Mouse (Mus musculus) olfactory bulb, adult 2 months (tissue): ENCODE data around the gene Sorbs2. TPM values are rescaled to one million over a fixed set of nuclear protein-coding genes. Genes with fewer than 3 reads are reported as not detected.
A peak's percentile ranks its signal among the peaks of the same experiment; 100 is the strongest.

ENCODE experiments used
- H3K27ac ChIP-seq: fragments of 200-500 bp; 2 replicates; pipeline ENCODE4 v1.5.1; 2012; ENCODE audit warnings: low read depth, low read length; ENCODE audit not compliant: insufficient read depth
- H3K4me1 ChIP-seq: fragments of 200-500 bp; 2 replicates; pipeline ENCODE4 v1.6.1; 2012; ENCODE audit warnings: low read length; ENCODE audit not compliant: control insufficient read depth, insufficient read depth
- H3K4me3 ChIP-seq: fragments of 200-500 bp; 2 replicates; pipeline ENCODE4 v1.5.1; 2012; ENCODE audit warnings: mild to moderate bottlenecking, low read depth, low read length, moderate library complexity; ENCODE audit not compliant: insufficient read depth
- CTCF ChIP-seq: fragments of 200-500 bp; IDR thresholded peaks from 2 replicates; pipeline ENCODE4 v1.5.1; 2012; ENCODE audit warnings: low read depth, mild to moderate bottlenecking, low read length, moderate library complexity; ENCODE audit not compliant: insufficient read depth
- POLR2A ChIP-seq: fragments of 200-500 bp; IDR thresholded peaks from 2 replicates; pipeline ENCODE4 v1.6.1; 2012; ENCODE audit warnings: mild to moderate bottlenecking, low read depth, low read length, moderate library complexity; ENCODE audit not compliant: insufficient read depth
- WGBS: fragments of 180-500 bp; shearing (Covaris S2); methylation state at CpG from one replicate; pipeline ENCODE4 v1.1.7; 2018; 5-methylcytosine and 5-hydroxymethylcytosine counted together
- polyA plus RNA-seq: library from polyadenylated mRNA; stranded (reverse); fragments of >200 nt; gene quantifications from 2 replicates; pipeline ENCODE4 v1.2.4, GENCODE M21; 2012; ENCODE audit warnings: low replicate concordance; ENCODE audit not compliant: missing spikeins, insufficient read depth, insufficient read length

The Sorbs2 gene
- polyA plus RNA-seq, 1 experiment: not detected

DNA sequence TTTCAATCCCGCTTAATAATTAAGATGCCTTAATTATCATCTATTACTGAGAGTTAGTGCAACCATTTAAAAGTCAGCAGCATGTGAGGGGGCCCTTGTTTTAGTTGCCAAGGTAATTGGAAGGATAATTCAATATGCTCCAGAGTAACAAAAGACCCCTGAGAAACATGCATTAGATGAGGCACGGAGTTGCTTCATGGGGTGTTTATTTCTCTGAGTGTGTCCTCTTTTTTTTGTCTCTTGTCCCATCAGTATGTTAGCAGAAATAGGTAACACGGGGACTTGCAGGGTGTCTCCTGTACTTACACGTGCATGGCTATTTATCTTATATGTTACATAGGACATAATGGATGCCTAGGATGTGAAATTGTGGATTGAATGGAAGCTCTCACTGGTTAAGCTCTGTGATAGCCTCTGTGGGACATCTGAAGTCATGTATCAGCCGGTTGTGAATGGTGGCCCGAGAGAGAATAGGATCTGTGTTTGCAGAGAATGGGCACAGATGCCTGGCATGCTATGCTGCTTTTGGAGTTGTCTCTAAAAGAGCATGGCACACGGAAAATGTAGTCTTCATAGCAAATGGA lies 1.0 kb downstream of the Sorbs2 start:
- Histone ChIP-seq H3K27ac (no peak overlapping the region), H3K4me3 (peak overlapping the region; percentile 0; the same call in 1 of the 2 replicates), H3K4me1 (no peaks in the 10 kb centered on the region)
- 7% methylated on average over 7 of the region's 7 CpGs for WGBS
- TF ChIP-seq CTCF (no peak), POLR2A (no peak)

DNA sequence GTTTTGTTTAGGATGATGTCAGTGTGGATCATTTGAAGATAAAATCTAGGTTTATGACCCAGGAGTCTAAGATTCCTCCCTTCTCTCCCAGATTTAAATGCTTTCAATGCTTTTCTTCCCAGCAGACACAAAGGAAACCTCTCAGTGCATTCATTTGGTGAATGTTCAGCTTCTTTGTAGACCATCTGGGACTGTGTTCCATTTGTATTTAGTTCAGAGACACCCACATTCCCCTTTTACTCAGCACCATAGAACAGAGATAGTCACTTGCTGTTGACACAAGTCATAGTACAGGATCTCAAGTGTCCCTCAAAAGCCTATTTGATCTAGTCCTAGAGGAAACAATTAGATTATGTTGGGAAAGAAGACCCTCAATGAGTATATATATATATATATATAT lies 4.8 kb downstream of the Sorbs2 start:
- H3K4me3 ChIP-seq: no peak overlapping the region
- H3K4me1 ChIP-seq: no peaks in the 10 kb centered on the region
- H3K27ac ChIP-seq: no peak overlapping the region
- no peak for TF ChIP-seq CTCF
- no peak for TF ChIP-seq POLR2A

DNA sequence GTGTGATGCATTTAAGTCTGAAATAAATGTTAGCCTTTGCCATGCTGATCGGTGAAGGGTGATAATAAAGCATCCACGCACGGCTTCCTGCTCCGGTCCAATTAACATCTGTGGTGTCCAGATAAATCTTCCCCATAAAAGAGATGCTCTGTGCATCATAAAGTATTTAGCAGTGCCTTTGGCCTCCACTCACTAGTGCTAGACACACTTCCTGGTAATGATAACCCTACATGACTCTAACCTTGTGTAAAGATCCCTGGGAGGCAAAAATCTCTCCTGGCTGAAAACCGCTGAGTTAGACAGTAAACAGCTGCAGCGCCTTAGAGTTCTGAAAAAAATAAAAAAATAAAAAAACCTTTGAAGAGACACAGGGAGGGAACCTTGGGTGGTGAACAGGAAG lies 14.0 kb downstream of the Sorbs2 start:
- no peak overlapping the region for H3K4me3 ChIP-seq
- H3K4me1 ChIP-seq: no peaks in the 10 kb centered on the region
- TF ChIP-seq CTCF (no peak), POLR2A (no peak)
- H3K27ac ChIP-seq: no peak overlapping the region
- 64% methylated on average over 6 of the region's 6 CpGs for WGBS

DNA sequence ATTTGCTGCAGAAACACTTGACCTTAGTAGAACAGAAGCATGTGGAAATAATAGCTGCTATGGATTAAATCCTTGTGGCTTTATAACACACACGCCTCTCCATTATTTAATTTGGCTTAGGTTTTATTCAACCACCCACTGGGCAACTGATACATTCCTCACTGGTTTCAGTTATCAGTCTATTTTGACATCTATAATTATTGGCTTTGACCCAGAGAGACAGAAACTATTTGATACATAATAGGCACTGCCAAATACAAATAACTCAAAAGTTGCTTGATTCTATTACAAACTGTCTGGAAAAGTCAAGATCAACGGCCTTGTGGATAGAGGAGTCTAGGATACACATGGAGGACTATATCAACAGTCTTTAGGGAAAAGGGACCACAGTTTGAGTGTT lies 20.1 kb downstream of the Sorbs2 start:
- TF ChIP-seq CTCF: no peak
- no peak for TF ChIP-seq POLR2A
- no peak overlapping the region for H3K4me3 ChIP-seq
- no peak overlapping the region for H3K27ac ChIP-seq
- no peaks in the 10 kb centered on the region for H3K4me1 ChIP-seq
- WGBS: 74% methylated on average over 2 of the region's 2 CpGs

DNA sequence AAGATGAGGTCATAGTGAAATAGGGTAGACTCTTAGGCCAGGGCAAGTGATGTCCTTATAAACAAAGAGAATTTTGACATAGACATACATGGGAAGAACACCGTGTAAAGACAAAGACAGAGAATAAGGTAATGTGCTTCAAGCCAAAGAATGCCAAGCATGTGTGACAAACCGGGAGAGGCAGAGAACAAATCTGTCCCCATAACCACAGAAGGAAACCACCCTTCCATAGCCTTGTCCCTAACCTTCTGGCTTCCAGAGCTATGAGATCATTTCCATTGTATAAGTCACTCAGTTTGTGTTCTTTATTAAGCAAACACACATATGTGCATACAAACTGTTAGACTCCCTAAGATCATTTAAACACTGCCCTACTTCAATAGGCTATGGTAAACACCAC lies 21.3 kb downstream of the Sorbs2 start:
- Histone ChIP-seq H3K27ac (no peak overlapping the region), H3K4me1 (no peaks in the 10 kb centered on the region), H3K4me3 (no peak overlapping the region)
- TF ChIP-seq CTCF (no peak), POLR2A (no peak)
- WGBS: 92% methylated on average over 2 of the region's 2 CpGs

DNA sequence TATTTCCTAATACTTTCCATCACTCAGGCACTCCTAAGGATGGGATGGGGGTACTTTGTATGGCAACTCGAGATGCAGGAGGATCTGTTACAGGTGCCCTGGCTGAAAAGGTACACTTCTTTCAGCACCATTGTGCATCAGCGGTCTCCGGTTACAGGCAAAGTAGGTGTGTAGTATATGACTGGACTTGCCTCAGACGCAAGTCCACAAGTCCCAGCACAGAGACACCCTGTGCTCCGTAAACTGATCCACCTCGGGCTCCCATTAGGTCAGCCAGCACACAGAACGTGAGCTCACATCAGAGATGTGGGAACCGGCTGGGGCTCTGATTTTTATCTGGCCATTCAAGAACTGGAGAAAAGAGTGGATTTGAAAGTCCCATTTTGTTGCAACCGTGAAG lies 29.0 kb downstream of the Sorbs2 start:
- Histone ChIP-seq H3K4me3 (no peak overlapping the region), H3K27ac (no peak overlapping the region), H3K4me1 (no peaks in the 10 kb centered on the region)
- WGBS: 86% methylated on average over 9 of the region's 9 CpGs
- TF ChIP-seq CTCF (no peak), POLR2A (no peak)

DNA sequence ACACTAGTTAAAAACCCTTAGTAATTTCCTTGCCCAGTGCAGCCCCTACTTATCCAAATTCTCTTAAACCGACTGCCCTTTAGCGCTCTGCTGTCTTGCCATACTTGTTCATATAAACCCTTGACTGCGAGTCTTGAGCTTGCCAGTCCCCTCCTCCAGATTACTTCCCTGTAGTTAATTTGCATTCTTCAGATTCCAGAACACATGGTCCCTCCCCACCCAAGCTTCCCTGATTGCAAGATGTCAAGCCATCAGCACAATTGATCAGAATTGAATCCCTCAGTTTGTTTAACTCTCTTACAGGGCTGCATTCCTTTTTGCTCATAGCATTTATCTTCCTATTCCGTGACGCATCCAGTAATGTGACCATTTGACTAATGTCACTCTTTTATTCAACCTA lies 32.9 kb downstream of the Sorbs2 start:
- no peak for TF ChIP-seq POLR2A
- no peak for TF ChIP-seq CTCF
- no peak overlapping the region for H3K4me3 ChIP-seq
- no peak overlapping the region for H3K27ac ChIP-seq
- 77% methylated on average over 5 of the region's 5 CpGs for WGBS
- H3K4me1 ChIP-seq: no peaks in the 10 kb centered on the region

DNA sequence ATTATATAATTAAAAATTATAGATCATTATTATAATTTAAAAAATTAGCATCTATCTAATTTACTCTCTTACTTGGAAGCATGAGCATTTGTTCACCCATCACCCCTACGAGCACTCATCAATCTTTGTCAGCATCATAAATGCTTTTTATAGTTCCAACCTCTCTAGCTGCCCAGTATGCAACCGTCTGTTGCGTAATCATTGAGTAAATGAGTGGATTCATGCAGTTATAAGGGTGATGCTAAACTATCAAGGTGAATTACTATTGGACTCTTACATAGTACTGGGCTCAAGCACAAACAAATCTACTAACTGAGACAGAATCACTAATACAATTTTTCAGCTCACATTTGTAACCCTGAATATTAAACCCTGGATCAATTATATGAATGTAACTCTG lies 44.6 kb downstream of the Sorbs2 start:
- WGBS: 96% methylated on average over 3 of the region's 3 CpGs
- no peak for TF ChIP-seq CTCF
- TF ChIP-seq POLR2A: no peak
- Histone ChIP-seq H3K27ac (no peak overlapping the region), H3K4me1 (no peaks in the 10 kb centered on the region), H3K4me3 (no peak overlapping the region)

DNA sequence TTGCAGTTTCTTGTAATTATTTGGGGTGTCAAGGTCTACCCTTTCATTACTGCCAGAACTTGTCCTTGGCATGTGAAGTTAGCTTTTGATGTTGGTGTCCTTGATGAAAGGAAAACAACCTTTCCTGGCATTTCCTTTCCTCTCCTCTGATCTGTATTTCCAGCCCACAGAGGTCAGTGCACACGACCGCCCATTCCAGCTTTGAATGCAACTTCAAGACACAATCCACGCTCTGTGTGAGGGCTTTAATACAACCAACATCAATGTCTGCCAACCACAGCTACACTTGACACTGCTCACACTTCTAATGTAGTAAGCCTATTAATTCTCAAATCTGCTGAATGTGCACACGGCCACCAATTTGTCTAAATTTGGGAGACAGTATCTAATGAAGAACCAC lies 47.0 kb downstream of the Sorbs2 start:
- WGBS: 78% methylated on average over 4 of the region's 4 CpGs
- Histone ChIP-seq H3K4me3 (no peak overlapping the region), H3K27ac (no peak overlapping the region), H3K4me1 (peaks cover 5% of the 10 kb centered on the region)
- TF ChIP-seq POLR2A (no peak), CTCF (no peak)

DNA sequence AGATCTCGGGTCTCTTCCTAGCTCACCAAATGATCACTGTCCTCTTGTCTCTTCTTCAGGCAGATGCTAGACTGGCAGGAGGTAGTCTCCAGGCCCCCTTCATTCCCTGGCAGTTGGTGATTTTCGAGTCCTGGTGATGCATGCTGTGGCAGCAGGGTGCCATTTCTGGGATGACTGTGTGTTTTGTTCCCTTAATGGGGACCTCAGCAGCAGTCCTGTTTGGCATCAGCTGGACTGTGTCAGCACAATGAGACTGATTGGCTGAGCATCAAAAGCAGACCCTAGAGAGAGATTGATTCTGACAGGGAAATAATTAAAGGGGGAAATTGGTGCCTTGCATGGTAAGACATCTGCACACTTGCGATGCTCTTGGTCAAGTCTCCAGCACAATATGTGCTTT lies 50.3 kb downstream of the Sorbs2 start:
- H3K4me1 ChIP-seq: peaks cover 5% of the 10 kb centered on the region
- TF ChIP-seq CTCF (no peak), POLR2A (no peak)
- H3K27ac ChIP-seq: no peak overlapping the region
- 49% methylated on average over 3 of the region's 3 CpGs for WGBS
- no peak overlapping the region for H3K4me3 ChIP-seq
